Mouse (Mus musculus) small intestine, adult 2 months (tissue): ENCODE measurements around the gene Zfp574. TPM values are rescaled to one million over a fixed set of nuclear protein-coding genes. Genes with fewer than 3 reads are reported as not detected.

Experiments used
- H3K27ac ChIP-seq: fragments of 200-500 bp; 2 replicates; pipeline ENCODE4 v1.5.1; 2012; ENCODE audit warnings: low read depth, low read length, control low read depth, inconsistent platforms; ENCODE audit not compliant: insufficient read depth
- H3K27me3 ChIP-seq: fragments of 200-500 bp; 2 replicates; pipeline ENCODE4 v1.6.1; 2012; ENCODE audit warnings: mild to moderate bottlenecking, moderate library complexity, low read length, inconsistent platforms; ENCODE audit not compliant: control insufficient read depth, insufficient read depth
- H3K36me3 ChIP-seq: fragments of 200-500 bp; 2 replicates; pipeline ENCODE4 v1.6.1; 2012; ENCODE audit warnings: mild to moderate bottlenecking, low read length, control low read depth, inconsistent platforms; ENCODE audit not compliant: control insufficient read depth, insufficient read depth
- H3K4me1 ChIP-seq: fragments of 200-500 bp; 2 replicates; pipeline ENCODE4 v1.6.1; 2012; ENCODE audit warnings: low read length, inconsistent platforms, mixed read lengths; ENCODE audit not compliant: control insufficient read depth, insufficient read depth, insufficient read length
- H3K4me3 ChIP-seq: fragments of 200-500 bp; 2 replicates; pipeline ENCODE4 v1.5.1; 2012; ENCODE audit warnings: low read depth, mild to moderate bottlenecking, control low read depth, inconsistent platforms, low read length, moderate library complexity
- CTCF ChIP-seq: fragments of 200-500 bp; IDR thresholded peaks from 2 replicates; pipeline ENCODE4 v1.5.1; 2012; ENCODE audit warnings: low read depth, mild to moderate bottlenecking, control low read depth, inconsistent platforms, low read length, moderate library complexity, mixed read lengths; ENCODE audit not compliant: insufficient replicate concordance, insufficient read length; ENCODE audit errors: extremely low read depth
- POLR2A ChIP-seq: fragments of 200-500 bp; IDR thresholded peaks from 2 replicates; pipeline ENCODE4 v1.6.1; 2012; ENCODE audit warnings: low read depth, mild to moderate bottlenecking, control low read depth, inconsistent platforms, low read length, moderate library complexity
- WGBS: fragments of 180-500 bp; shearing (Covaris S2); methylation state at CpG from one replicate; pipeline ENCODE4 v1.1.7; 2018; 5-methylcytosine and 5-hydroxymethylcytosine counted together
- polyA plus RNA-seq: library from polyadenylated mRNA; depleted of rRNA; stranded (reverse); fragments of >200 nt; gene quantifications from 2 replicates; pipeline ENCODE4 v1.2.3, GENCODE M21; 2012; rRNA removed

Zfp574 gene
- polyA plus RNA-seq = 17.4 and 37.9 TPM in 2 replicates

GRCm38 (mm10) chr7:25071979-25072715, at the start of gene Zfp574, which contains the start of gene Grik5:
Gene Zfp574, plus strand, starts transcription at chr7:25072567.
Gene Grik5, minus strand, starts transcription at chr7:25072346.
- peak within 1 kb of the TSS; percentile 63 for H3K4me3 ChIP-seq
- peaks cover 6% of the 10 kb centered on the region for H3K4me1 ChIP-seq
- no peak within 1 kb of the TSS for H3K27ac ChIP-seq
- no peak for TF ChIP-seq POLR2A
- no peak for TF ChIP-seq CTCF
- no peaks in the 10 kb centered on the region for H3K36me3 ChIP-seq
- 3% methylated on average over 27 of the region's 28 CpGs for WGBS
- H3K27me3 ChIP-seq = 0 out of 2 replicates have a peak, but pooled peaks cover 2% of the 10 kb centered on the region

GRCm38 (mm10) chr7:25025855-25026439, 46.4 kb upstream of the Zfp574 start:
- H3K4me1 ChIP-seq = no peaks in the 10 kb centered on the region
- no peak overlapping the region for H3K4me3 ChIP-seq
- 67% methylated on average over 10 of the region's 10 CpGs for WGBS
- TF ChIP-seq POLR2A (no peak), CTCF (0 out of 2 replicates have a peak, but pooled peaks have one; percentile 3)
- H3K27ac ChIP-seq = no peak overlapping the region
- no peaks in the 10 kb centered on the region for H3K27me3 ChIP-seq
- H3K36me3 ChIP-seq = no peaks in the 10 kb centered on the region

DNA sequence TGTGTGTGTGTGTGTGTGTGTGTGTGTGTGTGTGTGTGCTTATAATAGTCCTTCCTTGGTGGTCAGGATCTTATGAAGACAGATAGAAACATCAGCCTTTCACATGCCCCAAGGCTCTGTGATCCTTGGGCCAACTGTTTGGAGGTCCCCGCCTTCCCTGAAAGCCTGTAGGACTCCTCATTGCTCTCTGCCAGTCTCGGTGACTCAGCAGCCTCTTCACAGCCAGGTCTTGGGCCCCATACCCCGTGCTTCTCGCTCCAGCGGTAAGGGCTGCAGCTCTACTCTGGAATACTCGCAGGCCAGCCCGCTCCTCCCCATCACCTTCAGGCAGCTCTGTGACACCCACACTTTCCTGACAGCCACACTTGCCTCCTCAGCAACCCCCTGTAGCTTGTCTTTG, 45.9 kb upstream of the Zfp574 start:
- TF ChIP-seq POLR2A = no peak
- no peak for TF ChIP-seq CTCF

DNA sequence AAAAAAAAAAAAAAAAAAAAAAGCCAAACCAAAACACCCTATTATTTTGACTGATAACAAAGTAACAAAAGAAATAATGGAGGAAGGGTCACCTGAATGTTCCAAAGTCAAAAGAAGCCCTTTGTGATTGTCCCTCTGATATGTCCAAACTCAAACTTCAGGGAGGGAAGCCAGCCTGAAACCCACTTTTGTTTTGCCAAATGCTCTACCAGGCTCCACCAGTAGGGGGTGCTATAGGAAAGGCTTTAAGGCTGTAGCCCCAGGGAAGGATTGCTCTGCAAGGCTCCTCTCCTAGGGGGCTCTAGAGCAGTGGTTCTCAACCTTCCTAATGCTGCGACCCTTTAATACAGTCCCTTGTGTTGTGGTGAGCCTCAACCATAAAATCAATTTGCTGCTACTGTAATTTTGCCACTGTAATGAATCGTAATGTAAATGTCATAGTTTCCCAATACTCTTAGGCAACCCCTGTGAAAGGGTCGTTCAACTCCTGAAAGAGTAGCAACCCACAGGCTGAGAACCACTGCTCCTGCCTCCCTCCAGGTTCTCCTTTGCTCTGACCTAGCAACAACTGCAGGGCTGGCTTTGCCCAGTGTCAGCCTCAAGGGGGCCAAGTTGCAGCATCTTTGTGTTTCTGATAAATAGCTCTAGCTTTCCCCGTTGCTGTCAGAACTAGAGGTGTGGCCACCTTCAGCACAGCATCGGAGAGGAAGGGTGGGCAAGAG, 42.2 kb upstream of the Zfp574 start:
- Histone ChIP-seq H3K27ac (no peak overlapping the region), H3K4me1 (no peaks in the 10 kb centered on the region), H3K36me3 (no peaks in the 10 kb centered on the region), H3K27me3 (no peaks in the 10 kb centered on the region), H3K4me3 (no peak overlapping the region)
- 37% methylated on average over 5 of the region's 5 CpGs for WGBS
- TF ChIP-seq CTCF (peak; percentile 83; the same call in 1 of the 2 replicates), POLR2A (no peak)

More for the DNA sequence above, 45.9 kb upstream of the Zfp574 start:
- Histone ChIP-seq H3K36me3 (no peaks in the 10 kb centered on the region), H3K4me3 (no peak overlapping the region), H3K27me3 (no peaks in the 10 kb centered on the region), H3K4me1 (no peaks in the 10 kb centered on the region), H3K27ac (no peak overlapping the region)
- 64% methylated on average over 7 of the region's 7 CpGs for WGBS

DNA sequence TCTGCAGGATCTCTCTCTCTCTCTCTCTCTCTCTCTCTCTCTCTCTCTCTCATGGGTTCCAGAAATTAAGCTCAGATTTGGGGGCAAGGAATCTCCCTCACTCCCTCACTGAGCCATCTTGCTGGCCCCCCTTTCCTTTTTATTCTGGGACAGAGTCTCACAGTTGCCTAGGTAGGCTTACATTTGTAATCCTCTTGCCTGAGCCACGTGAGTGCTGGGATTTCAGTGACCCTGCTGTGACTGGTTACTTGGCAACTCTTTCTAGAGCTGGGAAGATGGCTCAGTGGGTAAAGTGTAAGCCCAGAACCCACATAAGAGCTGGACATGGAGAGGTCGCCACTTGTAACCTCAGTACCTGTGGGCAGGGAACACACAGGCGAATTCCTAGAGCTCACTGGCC, 40.8 kb upstream of the Zfp574 start:
- no peaks in the 10 kb centered on the region for H3K27me3 ChIP-seq
- WGBS = 73% methylated on average over 3 of the region's 3 CpGs
- TF ChIP-seq CTCF (no peak), POLR2A (no peak)
- no peak overlapping the region for H3K4me3 ChIP-seq
- H3K36me3 ChIP-seq = no peaks in the 10 kb centered on the region
- H3K27ac ChIP-seq = no peak overlapping the region
- H3K4me1 ChIP-seq = no peaks in the 10 kb centered on the region

DNA sequence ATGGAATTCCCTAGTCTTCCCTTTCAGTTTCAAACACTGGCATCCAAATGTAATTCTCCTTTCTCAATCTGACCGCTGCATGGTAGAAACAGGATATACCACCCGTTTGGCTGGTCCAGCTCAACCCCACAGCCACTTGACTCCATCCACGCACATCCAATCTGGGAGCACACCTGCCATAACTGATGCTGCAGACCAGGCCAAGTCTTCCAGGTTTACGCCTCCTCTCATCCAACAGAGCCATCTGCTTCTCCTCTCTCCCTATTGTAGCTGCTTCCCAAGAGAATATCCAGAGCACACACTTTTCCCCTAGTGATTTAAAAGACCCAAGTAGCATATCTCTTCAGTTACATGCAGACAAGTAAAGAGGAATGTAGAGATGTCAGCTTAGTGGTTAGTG, 37.6 kb upstream of the Zfp574 start:
- H3K4me3 ChIP-seq = no peak overlapping the region
- H3K27me3 ChIP-seq = no peaks in the 10 kb centered on the region
- TF ChIP-seq CTCF (no peak), POLR2A (no peak)
- H3K36me3 ChIP-seq = no peaks in the 10 kb centered on the region
- WGBS = 82% methylated on average over 4 of the region's 4 CpGs
- no peak overlapping the region for H3K27ac ChIP-seq
- no peaks in the 10 kb centered on the region for H3K4me1 ChIP-seq

- TF ChIP-seq CTCF = peak; percentile 89; the same call in 1 of the 2 replicates
- TF ChIP-seq POLR2A = no peak
- WGBS = 47% methylated on average over 7 of the region's 7 CpGs
- Histone ChIP-seq H3K27me3 (no peaks in the 10 kb centered on the region), H3K36me3 (no peaks in the 10 kb centered on the region), H3K4me3 (no peak overlapping the region), H3K27ac (no peak overlapping the region), H3K4me1 (no peaks in the 10 kb centered on the region)
Measured at GRCm38 (mm10) chr7:25035916-25036315, 36.5 kb upstream of the Zfp574 start.
